Mouse (Mus musculus) testis, adult 2 months (tissue): Measurements from ENCODE around the gene Slc25a47.

Experiments used
- CTCF ChIP-seq: fragments of 200-500 bp; IDR thresholded peaks from 2 replicates; pipeline ENCODE4 v1.5.1; 2012; ENCODE audit warnings: low read depth, mild to moderate bottlenecking, inconsistent platforms, low read length, moderate library complexity; ENCODE audit not compliant: control insufficient read depth, insufficient read depth, insufficient replicate concordance
- POLR2A ChIP-seq: fragments of 200-500 bp; IDR thresholded peaks from 2 replicates; pipeline ENCODE4 v1.6.1; 2012; ENCODE audit warnings: low read depth, mild to moderate bottlenecking, inconsistent platforms, low read length, moderate library complexity; ENCODE audit not compliant: control insufficient read depth

DNA sequence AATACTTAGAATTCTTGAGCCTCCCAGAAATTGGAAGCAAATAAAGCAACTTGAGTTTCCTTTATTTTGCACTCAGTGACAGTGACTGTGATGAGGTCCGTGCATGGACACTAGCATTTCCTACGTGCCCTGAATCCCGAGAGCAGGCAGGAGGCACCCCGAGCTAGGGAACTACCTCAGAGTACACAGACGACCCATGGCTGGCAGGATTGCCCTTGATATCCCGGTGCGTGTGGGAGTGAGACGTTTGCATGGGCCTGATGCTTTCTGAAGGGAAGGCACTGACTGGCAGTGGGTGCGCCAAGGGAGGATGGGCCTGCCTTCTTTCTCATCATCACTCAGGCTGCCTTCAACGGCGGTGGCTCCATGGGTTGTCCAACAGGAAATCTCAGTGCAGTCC lies 19.3 kb upstream of the Slc25a47 start:
- no peak for TF ChIP-seq POLR2A
- TF ChIP-seq CTCF, result no peak
